Mouse (Mus musculus) stomach, postnatal 0 days (tissue): ENCODE results near the gene Ptprg. TPM values are rescaled to one million over a fixed set of nuclear protein-coding genes. Genes with fewer than 3 reads are reported as not detected.

Source experiments
- ATAC-seq: fragments of 200-750 bp; cut with Nextera tagmentation; 2 replicates; pipeline ENCODE4 v1.8.0; 2017; ENCODE audit not compliant: low FRiP score, low TSS enrichment
- DNase-seq: peaks from one replicate; pipeline ENCODE4 v3.0.0-alpha.2; 2016; ENCODE audit warnings: low spot score
- H3K27ac ChIP-seq: fragments of 300-500 bp; sonication (generic); replicated peaks from 2 replicates; pipeline ENCODE4 v1.5.1; 2014; ENCODE audit warnings: mild to moderate bottlenecking, control low read depth
- H3K27me3 ChIP-seq: fragments of 300-500 bp; sonication (generic); 2 replicates; pipeline ENCODE4 v1.6.1; 2014; ENCODE audit warnings: low read length; ENCODE audit not compliant: control insufficient read depth, insufficient read depth
- H3K36me3 ChIP-seq: fragments of 300-500 bp; sonication (generic); 2 replicates; pipeline ENCODE4 v1.6.1; 2014; ENCODE audit warnings: low read length, mixed read lengths; ENCODE audit not compliant: control insufficient read depth, insufficient read depth
- H3K4me1 ChIP-seq: fragments of 300-500 bp; sonication (generic); replicated peaks from 2 replicates; pipeline ENCODE4 v1.6.1; 2014; ENCODE audit warnings: antibody characterized with exemption; ENCODE audit not compliant: control insufficient read depth, insufficient read depth
- H3K4me2 ChIP-seq: fragments of 300-500 bp; sonication (generic); replicated peaks from 2 replicates; pipeline ENCODE4 v1.6.1; 2014; ENCODE audit warnings: low read depth, mild to moderate bottlenecking, control low read depth, moderate library complexity
- H3K4me3 ChIP-seq: fragments of 300-500 bp; sonication (generic); 2 replicates; pipeline ENCODE4 v1.5.1; 2014; ENCODE audit warnings: low read depth, low read length, control low read depth
- H3K9ac ChIP-seq: fragments of 300-500 bp; sonication (generic); 2 replicates; pipeline ENCODE4 v1.6.1; 2014; ENCODE audit warnings: mild to moderate bottlenecking, low read length, control low read depth, mixed read lengths
- H3K9me3 ChIP-seq: fragments of 300-500 bp; sonication (generic); 2 replicates; pipeline ENCODE4 v1.6.1; 2016; ENCODE audit warnings: low read length; ENCODE audit not compliant: control insufficient read depth
- CTCF ChIP-seq: IDR thresholded peaks from 2 replicates; pipeline ENCODE4 v1.5.1; 2016; ENCODE audit warnings: antibody characterized with exemption, low read depth, mild to moderate bottlenecking, moderate library complexity
- EP300 ChIP-seq: optimal IDR thresholded peaks from 2 replicates; pipeline ENCODE3; 2016; ENCODE audit warnings: antibody characterized with exemption
- WGBS: fragments of 180-500 bp; shearing (Covaris S2); extraction: QIAGEN DNeasy Blood & Tissue Kit; methylation state at CpG from one replicate; pipeline ENCODE4 v1.1.7; 2014; 5-methylcytosine and 5-hydroxymethylcytosine counted together
- polyA plus RNA-seq: library from polyadenylated mRNA; unstranded; fragments of >200 nt; fragmentation: Nextera tagmentation; extraction: Ambion mirVana; gene quantifications from 2 replicates; pipeline ENCODE4 v1.2.1, GENCODE M21; 2015

Ptprg gene
- polyA plus RNA-seq, 1 experiment from 2014 or later, result 6.2 TPM

- no peaks in the 10 kb centered on the region for H3K9me3 ChIP-seq
- no peak overlapping the region for H3K4me3 ChIP-seq
- H3K4me1 ChIP-seq, result no peaks in the 10 kb centered on the region
- H3K27me3 ChIP-seq, result no peaks in the 10 kb centered on the region
- TF ChIP-seq CTCF (no peak), EP300 (no peak)
- ATAC-seq, result no peak
- WGBS, result 77% methylated on average over 13 of the region's 13 CpGs
- H3K27ac ChIP-seq, result no peak overlapping the region
- no peaks in the 10 kb centered on the region for H3K36me3 ChIP-seq
- H3K9ac ChIP-seq, result no peak overlapping the region
- no peak for DNase-seq
- no peak overlapping the region for H3K4me2 ChIP-seq
Measured at GRCm38 (mm10) chr14:12199956-12200950, 646.9 kb downstream of the Ptprg start.

- H3K9me3 ChIP-seq, result no peaks in the 10 kb centered on the region
- H3K4me3 ChIP-seq, result no peak overlapping the region
- ATAC-seq, result no peak
- H3K27me3 ChIP-seq, result no peaks in the 10 kb centered on the region
- no peak for DNase-seq
- H3K4me2 ChIP-seq, result no peak overlapping the region
- H3K9ac ChIP-seq, result no peak overlapping the region
- H3K27ac ChIP-seq, result no peak overlapping the region
- H3K4me1 ChIP-seq, result no peaks in the 10 kb centered on the region
- 83% methylated on average over 10 of the region's 10 CpGs for WGBS
- no peak for TF ChIP-seq EP300
- TF ChIP-seq CTCF, result no peak
- H3K36me3 ChIP-seq, result no peaks in the 10 kb centered on the region
Measured at GRCm38 (mm10) chr14:12202214-12202613, 648.9 kb downstream of the Ptprg start.

GRCm38 (mm10) chr14:12203081-12203480 is 649.7 kb downstream of the Ptprg start:
- Histone ChIP-seq H3K9ac (no peak overlapping the region), H3K9me3 (no peaks in the 10 kb centered on the region), H3K36me3 (no peaks in the 10 kb centered on the region), H3K4me1 (no peaks in the 10 kb centered on the region), H3K4me3 (no peak overlapping the region), H3K4me2 (no peak overlapping the region), H3K27me3 (no peaks in the 10 kb centered on the region), H3K27ac (no peak overlapping the region)
- ATAC-seq (no peak), DNase-seq (no peak)
- TF ChIP-seq CTCF (no peak), EP300 (no peak)
- WGBS, result 91% methylated on average over 7 of the region's 7 CpGs

GRCm38 (mm10) chr14:12206138-12206537 is 652.8 kb downstream of the Ptprg start:
- Histone ChIP-seq H3K9me3 (no peaks in the 10 kb centered on the region), H3K4me1 (no peaks in the 10 kb centered on the region), H3K4me2 (no peak overlapping the region), H3K4me3 (no peak overlapping the region), H3K9ac (no peak overlapping the region), H3K27me3 (no peaks in the 10 kb centered on the region), H3K36me3 (no peaks in the 10 kb centered on the region), H3K27ac (no peak overlapping the region)
- no peak for DNase-seq
- 31% methylated on average over 2 of the region's 2 CpGs for WGBS
- ATAC-seq, result no peak
- TF ChIP-seq EP300, result no peak
- TF ChIP-seq CTCF, result no peak

GRCm38 (mm10) chr14:12208554-12208953 is 655.2 kb downstream of the Ptprg start:
- Histone ChIP-seq H3K4me1 (no peaks in the 10 kb centered on the region), H3K36me3 (no peaks in the 10 kb centered on the region), H3K4me3 (no peak overlapping the region), H3K9ac (no peak overlapping the region), H3K4me2 (no peak overlapping the region), H3K27me3 (no peaks in the 10 kb centered on the region), H3K9me3 (no peaks in the 10 kb centered on the region), H3K27ac (no peak overlapping the region)
- DNase-seq, result peak; percentile 21
- no peak for ATAC-seq
- WGBS, result 95% methylated on average over 2 of the region's 2 CpGs
- TF ChIP-seq CTCF (peak; percentile 79), EP300 (no peak)

GRCm38 (mm10) chr14:12218544-12219150 is 665.3 kb downstream of the Ptprg start:
- Histone ChIP-seq H3K4me2 (no peak overlapping the region), H3K36me3 (peaks cover 2% of the 10 kb centered on the region; the same call in 1 of the 2 replicates), H3K9me3 (no peaks in the 10 kb centered on the region), H3K27me3 (no peaks in the 10 kb centered on the region), H3K4me1 (no peaks in the 10 kb centered on the region), H3K4me3 (no peak overlapping the region), H3K9ac (no peak overlapping the region), H3K27ac (no peak overlapping the region)
- no peak for DNase-seq
- WGBS, result 91% methylated on average over 16 of the region's 16 CpGs
- no peak for TF ChIP-seq CTCF
- TF ChIP-seq EP300, result no peak
- no peak for ATAC-seq
